Mouse (Mus musculus) splenic B cell, adult 2 months (primary cell): ENCODE data around the gene Rnf213.

Experiments
- DNase-seq: peaks from one replicate; pipeline ENCODE4 v3.0.0-alpha.2; 2011; ENCODE audit warnings: low read depth, low spot score
- H3K27me3 ChIP-seq: 2 replicates; pipeline ENCODE4 v1.6.1; 2012; ENCODE audit warnings: mild to moderate bottlenecking, low read length, moderate library complexity, mixed read lengths; ENCODE audit not compliant: control insufficient read depth, poor library complexity, insufficient read depth, severe bottlenecking
- H3K36me3 ChIP-seq: 2 replicates; pipeline ENCODE4 v1.6.1; 2012; ENCODE audit warnings: mild to moderate bottlenecking, low read length, moderate library complexity, mixed read lengths; ENCODE audit not compliant: control insufficient read depth, poor library complexity, insufficient read depth, severe bottlenecking

Gene Rnf213

GRCm38 (mm10) chr11:119438776-119439175 lies 45.9 kb downstream of the Rnf213 start:
- Histone ChIP-seq H3K36me3 (peaks cover 29% of the 10 kb centered on the region), H3K27me3 (no peaks in the 10 kb centered on the region)
- no peak for DNase-seq

- Histone ChIP-seq H3K27me3 (no peaks in the 10 kb centered on the region), H3K36me3 (peaks cover 24% of the 10 kb centered on the region)
- peak; percentile 36 for DNase-seq
Measured at GRCm38 (mm10) chr11:119442199-119442598, 49.3 kb downstream of the Rnf213 start.

DNA sequence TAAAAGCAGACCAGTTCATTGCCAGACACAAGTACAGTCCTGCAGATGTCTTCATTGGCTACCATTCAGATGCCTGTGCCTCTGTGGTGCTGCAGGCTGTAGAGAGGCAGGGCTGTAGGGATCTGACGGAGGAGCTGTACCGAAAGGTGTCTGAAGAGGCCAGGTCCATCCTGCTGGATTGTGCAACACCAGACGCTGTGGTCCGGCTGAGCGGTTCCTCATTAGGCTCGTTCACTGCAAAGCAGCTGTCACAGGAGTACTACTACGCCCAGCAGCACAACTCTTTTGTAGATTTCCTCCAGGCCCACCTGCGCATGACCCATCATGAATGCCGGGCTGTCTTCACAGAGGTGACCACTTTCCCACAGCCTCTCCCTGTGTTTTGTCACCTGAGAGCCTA lies 50.5 kb downstream of the Rnf213 start:
- no peak for DNase-seq
- Histone ChIP-seq H3K27me3 (no peaks in the 10 kb centered on the region), H3K36me3 (peaks cover 16% of the 10 kb centered on the region)

GRCm38 (mm10) chr11:119456097-119456496 lies 63.2 kb downstream of the Rnf213 start:
- H3K36me3 ChIP-seq: peaks cover 22% of the 10 kb centered on the region
- H3K27me3 ChIP-seq: no peaks in the 10 kb centered on the region
- no peak for DNase-seq

GRCm38 (mm10) chr11:119477876-119478275 lies 85.0 kb downstream of the Rnf213 start:
- DNase-seq: no peak
- H3K36me3 ChIP-seq: peaks cover 25% of the 10 kb centered on the region

GRCm38 (mm10) chr11:119490861-119491689 lies 98.2 kb downstream of the Rnf213 start, which contains the start of gene Endov:
TSS of gene Endov (plus strand) at chr11:119491347.
- peak; percentile 97 for DNase-seq
- Histone ChIP-seq H3K27me3 (no peaks in the 10 kb centered on the region), H3K36me3 (peaks cover 5% of the 10 kb centered on the region)

More at GRCm38 (mm10) chr11:119477876-119478275, 85.0 kb downstream of the Rnf213 start:
- H3K27me3 ChIP-seq: no peaks in the 10 kb centered on the region

- DNase-seq: no peak
- Histone ChIP-seq H3K36me3 (peaks cover 3% of the 10 kb centered on the region), H3K27me3 (no peaks in the 10 kb centered on the region)
Measured at GRCm38 (mm10) chr11:119491690-119492087, 98.8 kb downstream of the Rnf213 start.

- H3K36me3 ChIP-seq: no peaks in the 10 kb centered on the region
- H3K27me3 ChIP-seq: no peaks in the 10 kb centered on the region
- peak; percentile 47 for DNase-seq
Measured at GRCm38 (mm10) chr11:119492830-119493229, 99.9 kb downstream of the Rnf213 start.

DNA sequence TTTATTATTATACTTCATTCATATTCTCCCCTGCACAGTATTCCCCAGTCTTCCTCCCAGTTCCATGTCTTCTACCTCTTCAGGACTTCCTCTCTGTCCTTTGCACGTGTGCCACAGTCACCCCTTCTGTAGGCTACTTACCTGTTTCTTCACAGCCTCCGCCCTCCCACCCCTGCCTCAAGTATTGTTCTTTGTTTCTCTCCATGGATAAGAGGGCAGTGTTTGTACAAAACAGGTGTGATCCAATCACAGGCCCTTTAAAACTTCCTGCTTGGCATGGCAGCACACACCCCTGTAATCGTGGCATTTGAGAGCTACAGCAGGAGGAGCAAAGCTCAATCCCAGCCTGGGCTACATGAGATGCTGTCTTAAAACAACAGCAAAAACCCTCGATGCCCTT lies 100.6 kb downstream of the Rnf213 start:
- no peak for DNase-seq
- Histone ChIP-seq H3K36me3 (no peaks in the 10 kb centered on the region), H3K27me3 (no peaks in the 10 kb centered on the region)

DNA sequence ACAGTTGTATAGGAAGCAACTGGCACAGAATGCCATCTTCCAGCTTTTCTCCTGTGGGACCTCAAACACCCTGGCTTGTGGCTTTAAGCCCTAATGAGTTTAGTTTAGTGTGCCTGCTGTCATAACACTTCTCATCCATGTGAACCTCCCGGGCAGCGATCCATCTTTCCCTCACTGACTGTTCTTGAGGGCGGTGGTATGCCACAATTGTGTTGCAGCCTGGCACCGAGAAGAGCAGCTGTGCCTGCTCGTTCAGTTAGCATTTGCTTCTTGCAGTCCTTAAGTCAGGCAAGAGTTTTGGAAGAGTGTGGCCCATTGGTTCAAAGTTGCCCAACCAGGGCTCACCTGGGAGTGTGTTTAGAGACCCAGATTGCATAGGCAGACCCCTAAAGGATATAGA lies 103.2 kb downstream of the Rnf213 start:
- no peak for DNase-seq
- Histone ChIP-seq H3K27me3 (no peaks in the 10 kb centered on the region), H3K36me3 (peaks cover 5% of the 10 kb centered on the region)

DNA sequence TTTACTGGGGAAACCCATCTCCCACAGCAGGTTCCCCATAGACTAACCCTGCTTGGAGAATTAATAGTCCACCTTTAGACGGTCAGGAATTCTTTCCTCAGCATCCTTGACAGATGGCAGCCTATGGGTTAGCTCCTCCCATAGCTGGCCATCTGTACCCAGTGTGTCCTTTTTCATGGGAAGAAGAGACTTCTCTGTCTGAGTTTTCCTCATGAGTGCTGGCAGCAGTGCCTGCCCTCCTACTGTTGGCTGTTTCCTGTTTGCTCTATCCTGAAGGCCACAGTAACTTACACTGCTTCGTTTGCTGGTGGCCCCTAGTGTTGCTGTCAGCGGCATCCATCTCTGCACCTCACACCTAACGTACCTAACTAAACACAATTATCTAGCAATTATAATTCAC lies 104.6 kb downstream of the Rnf213 start:
- no peak for DNase-seq
- H3K36me3 ChIP-seq: peaks cover 5% of the 10 kb centered on the region
- no peaks in the 10 kb centered on the region for H3K27me3 ChIP-seq

DNA sequence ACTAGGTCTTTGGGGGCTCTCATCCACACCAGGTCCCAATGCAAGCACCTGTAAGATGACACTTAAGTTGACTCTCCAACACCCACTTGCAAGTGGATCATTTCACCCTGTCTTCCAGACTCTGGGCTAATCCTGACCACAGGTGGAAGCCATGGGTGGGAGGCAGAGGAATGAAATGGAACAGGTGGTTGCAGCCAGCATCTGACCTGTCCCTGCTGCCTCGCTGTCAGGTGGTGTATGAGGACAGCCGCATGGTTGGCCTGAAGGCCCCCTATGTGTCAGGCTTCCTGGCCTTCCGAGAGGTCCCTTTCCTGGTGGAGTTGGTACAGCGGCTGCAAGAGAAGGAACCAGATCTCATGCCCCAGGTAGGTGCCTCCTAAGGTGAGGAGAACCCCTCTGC lies 106.4 kb downstream of the Rnf213 start:
- H3K36me3 ChIP-seq: peaks cover 5% of the 10 kb centered on the region
- DNase-seq: no peak
- H3K27me3 ChIP-seq: no peaks in the 10 kb centered on the region

GRCm38 (mm10) chr11:119500011-119500410 lies 107.1 kb downstream of the Rnf213 start:
- Histone ChIP-seq H3K27me3 (no peaks in the 10 kb centered on the region), H3K36me3 (peaks cover 5% of the 10 kb centered on the region)
- no peak for DNase-seq

DNA sequence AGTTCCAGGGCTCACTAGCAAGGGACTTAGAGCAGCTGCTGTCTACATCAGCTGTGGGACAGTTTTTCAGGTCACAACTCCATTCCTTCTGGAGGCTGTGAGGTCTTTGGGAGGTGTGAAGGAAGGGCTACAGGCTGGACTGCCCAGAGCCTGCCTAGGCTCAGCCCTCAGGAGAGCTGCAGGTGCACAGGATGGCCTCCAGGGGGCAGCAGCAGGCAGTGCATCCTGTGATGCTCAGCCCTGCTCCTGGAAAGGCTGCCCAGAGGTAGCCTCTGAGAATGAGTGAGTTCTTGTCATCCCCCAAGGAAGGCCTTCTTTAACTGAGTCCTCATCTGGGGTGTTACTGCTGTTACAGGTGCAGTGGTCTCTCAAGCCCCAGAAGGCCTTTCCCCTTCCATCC lies 110.8 kb downstream of the Rnf213 start:
- H3K36me3 ChIP-seq: peaks cover 5% of the 10 kb centered on the region
- H3K27me3 ChIP-seq: no peaks in the 10 kb centered on the region
- DNase-seq: peak; percentile 73

DNA sequence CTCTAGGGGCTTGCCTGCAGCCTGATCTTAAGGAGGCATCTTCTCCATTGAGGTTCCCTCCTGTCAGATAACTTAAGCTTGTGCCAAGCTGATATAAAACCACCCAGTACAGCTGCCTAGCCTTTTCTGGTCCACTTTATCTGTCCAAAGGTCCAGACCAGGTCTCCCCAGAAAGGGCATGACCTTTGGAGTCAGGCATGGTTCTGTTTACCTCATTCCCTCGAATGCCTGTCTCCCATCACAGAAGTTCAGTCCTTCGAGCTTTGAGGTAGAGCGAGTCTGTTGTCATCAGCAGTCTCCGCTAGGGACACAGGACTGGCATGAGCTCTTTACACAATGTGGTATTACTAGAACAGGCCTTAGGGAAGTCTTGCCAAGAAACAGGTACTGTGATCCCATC lies 113.5 kb downstream of the Rnf213 start:
- no peak for DNase-seq
- Histone ChIP-seq H3K36me3 (no peaks in the 10 kb centered on the region), H3K27me3 (no peaks in the 10 kb centered on the region)

- no peak for DNase-seq
- Histone ChIP-seq H3K36me3 (no peaks in the 10 kb centered on the region), H3K27me3 (no peaks in the 10 kb centered on the region)
Measured at GRCm38 (mm10) chr11:119507772-119508171, 114.9 kb downstream of the Rnf213 start.
